Mouse (Mus musculus): Measurements from ENCODE around the gene Abhd14a. TPM values are rescaled to one million over a fixed set of nuclear protein-coding genes. Genes with fewer than 3 reads are reported as not detected.

Abhd14a gene
- total RNA-seq, 4 experiments from 2014 or later: 31.7 to 35.8 (median 34.5) TPM

- no peak for DNase-seq (ENCODE audit: low spot score in 2 of 2)
Measured at GRCm38 (mm10) chr9:106453271-106454070, 6.0 kb upstream of the Abhd14a start, which contains the start of gene Pcbp4. Gene Pcbp4, plus strand, starts transcription at chr9:106453291.

- no peak for DNase-seq (ENCODE audit: low spot score in 2 of 2)
Measured at GRCm38 (mm10) chr9:106452821-106453220, 5.3 kb upstream of the Abhd14a start.

GRCm38 (mm10) chr9:106452351-106452750 is 4.9 kb upstream of the Abhd14a start:
- DNase-seq (ENCODE audit: low spot score in 2 of 2): no peak

GRCm38 (mm10) chr9:106451899-106452298 is 4.4 kb upstream of the Abhd14a start:
- no peak for DNase-seq (ENCODE audit: low spot score in 2 of 2)

GRCm38 (mm10) chr9:106451298-106451697 is 3.8 kb upstream of the Abhd14a start:
- DNase-seq (ENCODE audit: low spot score in 2 of 2): no peak

GRCm38 (mm10) chr9:106450661-106451060 is 3.2 kb upstream of the Abhd14a start:
- DNase-seq (ENCODE audit: low spot score in 2 of 2): no peak

- no peak for DNase-seq (ENCODE audit: low spot score in 2 of 2)
Measured at GRCm38 (mm10) chr9:106449947-106450346, 2.5 kb upstream of the Abhd14a start.

GRCm38 (mm10) chr9:106448498-106449031 is 1.1 kb upstream of the Abhd14a start:
- DNase-seq (ENCODE audit: low spot score in 2 of 2): peak in 1 of 2 experiments; percentile 60

- DNase-seq (ENCODE audit: low spot score in 2 of 2): no peak
Measured at GRCm38 (mm10) chr9:106447951-106448350, 473 bp upstream of the Abhd14a start.

GRCm38 (mm10) chr9:106444836-106445235 is 2.6 kb downstream of the Abhd14a start:
- DNase-seq (ENCODE audit: low spot score in 2 of 2): no peak

- no peak for DNase-seq (ENCODE audit: low spot score in 2 of 2)
Measured at GRCm38 (mm10) chr9:106442680-106443079, 4.8 kb downstream of the Abhd14a start.

- no peak for DNase-seq (ENCODE audit: low spot score in 2 of 2)
Measured at GRCm38 (mm10) chr9:106436566-106436965, 10.9 kb downstream of the Abhd14a start.

GRCm38 (mm10) chr9:106433389-106433788 is 14.1 kb downstream of the Abhd14a start:
- peak in 1 of 2 experiments; percentile 74 for DNase-seq (ENCODE audit: low spot score in 2 of 2)

- DNase-seq (ENCODE audit: low spot score in 2 of 2): no peak
Measured at GRCm38 (mm10) chr9:106430015-106430264, 17.5 kb downstream of the Abhd14a start.

- DNase-seq (ENCODE audit: low spot score in 2 of 2): peak; percentile 84 to 95
Measured at GRCm38 (mm10) chr9:106429221-106430014, 18.1 kb downstream of the Abhd14a start, which contains the start of gene Rpl29. Gene Rpl29, plus strand, starts transcription at chr9:106429454.

- no peak for DNase-seq (ENCODE audit: low spot score in 2 of 2)
Measured at GRCm38 (mm10) chr9:106428719-106429220, 18.7 kb downstream of the Abhd14a start.

GRCm38 (mm10) chr9:106421865-106422160 is 25.7 kb downstream of the Abhd14a start:
- peak; percentile 74 to 78 for DNase-seq (ENCODE audit: low spot score in 2 of 2)

- no peak for DNase-seq (ENCODE audit: low spot score in 2 of 2)
Measured at GRCm38 (mm10) chr9:106421033-106421864, 26.2 kb downstream of the Abhd14a start.

GRCm38 (mm10) chr9:106420608-106421007 is 26.9 kb downstream of the Abhd14a start:
- DNase-seq (ENCODE audit: low spot score in 2 of 2): no peak

GRCm38 (mm10) chr9:106417841-106418625 is 29.4 kb downstream of the Abhd14a start:
- DNase-seq (ENCODE audit: low spot score in 2 of 2): peak; percentile 85 to 99

GRCm38 (mm10) chr9:106416826-106417225 is 30.7 kb downstream of the Abhd14a start:
- no peak for DNase-seq (ENCODE audit: low spot score in 2 of 2)
